Mouse (Mus musculus): ENCODE results near the gene Asb2. TPM values are rescaled to one million over a fixed set of nuclear protein-coding genes. Genes with fewer than 3 reads are reported as not detected.

Gene Asb2
- total and polyA plus RNA-seq, 3 experiments, result 3.0 to 5.3 (median 4.1) TPM

DNA sequence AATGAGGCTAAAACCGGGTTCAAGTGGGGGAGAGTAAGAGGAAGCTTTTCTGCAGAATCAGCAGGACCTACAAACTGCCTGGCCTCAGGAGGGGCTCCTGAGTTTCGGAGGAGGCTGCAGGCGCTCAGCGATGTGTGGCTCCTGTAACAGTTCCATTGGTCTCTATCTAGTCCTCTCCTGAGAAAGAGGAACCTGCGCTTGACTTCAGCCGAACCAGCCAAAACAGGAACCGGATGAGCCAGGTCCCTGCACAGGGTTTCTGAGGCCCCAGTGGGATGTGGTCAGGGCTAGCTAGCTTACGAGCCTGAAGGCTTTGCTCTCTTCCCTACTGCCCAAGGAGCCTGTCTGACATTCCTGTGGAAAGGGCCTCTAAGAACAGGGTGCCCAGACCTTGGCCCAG, 12.3 kb downstream of the Asb2 start (continued):
- TF ChIP-seq MAZ (IDR thresholded peaks at IDR 0.05; ENCODE audit: low read depth, low read length) (no peak), JUND (conservative IDR thresholded peaks at IDR 0.05; ENCODE audit: low read depth, low read length) (no peak), CHD1 (IDR thresholded peaks at IDR 0.05; ENCODE audit: low read depth, low read length) (no peak), HCFC1 (IDR thresholded peaks at IDR 0.05; ENCODE audit: low read depth, low read length) (peak; percentile 48; the same call in 1 of the 2 replicates)

DNA sequence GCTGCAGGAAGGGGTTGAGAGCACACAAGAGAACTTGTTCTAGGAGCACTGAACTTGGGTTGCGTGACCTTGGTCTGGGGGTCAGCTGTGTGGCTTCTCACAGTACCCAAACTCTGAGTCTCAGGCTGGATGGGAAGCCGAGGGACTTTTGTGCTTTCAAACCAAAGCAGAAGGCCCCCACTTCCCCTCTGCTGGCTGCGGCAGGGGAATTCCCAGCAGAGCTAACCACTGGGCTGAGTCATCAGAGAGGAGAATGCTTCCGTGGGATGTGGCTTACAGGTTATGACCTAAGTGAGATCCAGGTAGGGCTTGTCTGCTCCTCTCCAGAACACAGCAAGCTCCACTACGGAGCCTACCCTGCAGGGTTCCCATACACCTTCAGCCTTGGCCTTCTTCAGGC, 14.6 kb downstream of the Asb2 start:
- H3K36me3 ChIP-seq (replicated peaks in 1 of 2; ENCODE audit: control insufficient read depth in 1 of 2, insufficient read depth in 1 of 2, low read length in 1 of 2), result no peaks in the 10 kb centered on the region
- peak overlapping the region; percentile 68 for H3K27ac ChIP-seq (ENCODE audit: insufficient read depth, low read depth)
- H3K4me1 ChIP-seq (ENCODE audit: control insufficient read depth in 1 of 2, insufficient read depth in 2 of 2), result peaks cover 48 to 84% of the 10 kb centered on the region in 2 experiments
- H3K4me2 ChIP-seq (ENCODE audit: insufficient read depth, low read depth, poor library complexity, severe bottlenecking), result peak overlapping the region; percentile 41
- no peaks in the 10 kb centered on the region for H3K79me2 ChIP-seq (replicated peaks; ENCODE audit: control insufficient read depth, extremely low read depth, insufficient read depth, poor library complexity, severe bottlenecking)
- no peak overlapping the region for H3K9ac ChIP-seq (ENCODE audit: insufficient read depth, low read depth)
- TF ChIP-seq NRF1 (IDR thresholded peaks at IDR 0.05; ENCODE audit: low read depth, low read length) (no peak), NELFE (IDR thresholded peaks at IDR 0.05; ENCODE audit: low read depth, low read length) (no peak), POLR2A (IDR thresholded peaks at IDR 0.05; ENCODE audit: low read depth, low read length) (no peak), MAX (IDR thresholded peaks at IDR 0.05; ENCODE audit: low read length) (no peak), EP300 (IDR thresholded peaks at IDR 0.05; ENCODE audit: low read length) (peak; percentile 93), ELF1 (IDR thresholded peaks at IDR 0.05; ENCODE audit: low read depth, low read length) (peak; percentile 62; the same call in 1 of the 2 replicates), PAX5 (IDR thresholded peaks at IDR 0.05; ENCODE audit: low read length) (no peak), MXI1 (IDR thresholded peaks at IDR 0.05; ENCODE audit: low read depth, low read length) (0 out of 2 replicates have a peak, but pooled peaks have one; percentile 62), BHLHE40 (IDR thresholded peaks at IDR 0.05; ENCODE audit: low read depth, low read length) (peak; percentile 85), KAT2A (IDR thresholded peaks at IDR 0.05; ENCODE audit: insufficient replicate concordance, low read length) (no peak), UBTF (IDR thresholded peaks at IDR 0.05; ENCODE audit: low read depth, low read length) (no peak), CTCF (conservative IDR thresholded peaks at IDR 0.05 in 1 of 2, IDR thresholded peaks at IDR 0.05 in 1 of 2; ENCODE audit: low read depth in 2 of 2, low read length in 2 of 2) (no peak), HCFC1 (IDR thresholded peaks at IDR 0.05; ENCODE audit: low read depth, low read length) (peak; percentile 37), IRF4 (IDR thresholded peaks at IDR 0.05; ENCODE audit: low read depth, low read length) (peak; percentile 86), POLR2AphosphoS2 (IDR thresholded peaks at IDR 0.05; ENCODE audit: low read depth, low read length) (no peak), SMC3 (IDR thresholded peaks at IDR 0.05; ENCODE audit: low read depth, low read length) (peak; percentile 9), JUND (conservative IDR thresholded peaks at IDR 0.05; ENCODE audit: low read depth, low read length) (peak; percentile 69), ZC3H11A (IDR thresholded peaks at IDR 0.05; ENCODE audit: low read depth, low read length) (no peak), ETS1 (conservative IDR thresholded peaks at IDR 0.05; ENCODE audit: low read depth, low read length) (peak; percentile 95), CHD1 (IDR thresholded peaks at IDR 0.05; ENCODE audit: low read depth, low read length) (no peak), SIN3A (IDR thresholded peaks at IDR 0.05; ENCODE audit: low read length) (peak; percentile 76), USF1 (IDR thresholded peaks at IDR 0.05; ENCODE audit: low read depth, low read length) (no peak), MYC (IDR thresholded peaks at IDR 0.05; ENCODE audit: low read depth, low read length) (peak; percentile 50; the same call in 1 of the 2 replicates), MAZ (IDR thresholded peaks at IDR 0.05; ENCODE audit: low read depth, low read length) (peak; percentile 95), USF2 (conservative IDR thresholded peaks at IDR 0.05; ENCODE audit: low read depth, low read length) (no peak), RAD21 (IDR thresholded peaks at IDR 0.05; ENCODE audit: low read depth, low read length) (no peak; the same call in 1 of the 2 replicates), CHD2 (IDR thresholded peaks at IDR 0.05; ENCODE audit: low read length) (peak; percentile 77), MAFK (IDR thresholded peaks at IDR 0.05; ENCODE audit: insufficient replicate concordance, low read length) (peak; percentile 91), ZKSCAN1 (IDR thresholded peaks at IDR 0.05; ENCODE audit: borderline replicate concordance, low read depth, low read length) (no peak), JUN (IDR thresholded peaks at IDR 0.05; ENCODE audit: insufficient read depth, low read depth, low read length) (peak; percentile 71), MEF2A (IDR thresholded peaks at IDR 0.05; ENCODE audit: borderline replicate concordance, low read depth, low read length) (peak; percentile 82; the same call in 1 of the 2 replicates), GABPA (IDR thresholded peaks at IDR 0.05; ENCODE audit: insufficient replicate concordance, low read depth, low read length) (no peak), TBP (conservative IDR thresholded peaks at IDR 0.05; ENCODE audit: low read depth, low read length) (no peak), RCOR1 (conservative IDR thresholded peaks at IDR 0.05; ENCODE audit: low read depth, low read length) (peak; percentile 93), ZNF384 (IDR thresholded peaks at IDR 0.05; ENCODE audit: low read depth, low read length) (no peak), ZMIZ1 (IDR thresholded peaks at IDR 0.05; ENCODE audit: low read depth, low read length) (no peak), TCF12 (IDR thresholded peaks at IDR 0.05; ENCODE audit: low read depth, low read length) (peak; percentile 92; the same call in 1 of the 2 replicates)
- DNase-seq (ENCODE audit: extremely low read depth), result peak; percentile 92
- dilution Hi-C loops (cut with MboI; ENCODE audit: extremely low pct_ligation_motif_present, extremely low pct_unique_long_range_greater_than_20kb, low sequenced_read_pairs) (no loop called here), in situ Hi-C loops (cut with MboI; ENCODE audit: low pct_ligation_motif_present, low pct_unique_long_range_greater_than_20kb, low sequenced_read_pairs) (no loop called here)
- peaks cover 9% of the 10 kb centered on the region for H3K9me3 ChIP-seq (replicated peaks; ENCODE audit: low read length)
- no peak overlapping the region for H3K4me3 ChIP-seq (replicated peaks in 1 of 3; ENCODE audit: low read depth in 2 of 3, low read length in 2 of 3, poor library complexity in 1 of 3)
- no peaks in the 10 kb centered on the region for H3K27me3 ChIP-seq (replicated peaks)
